Mouse (Mus musculus) embryo, embryonic 10 days (tissue): ENCODE data around the gene 4930455H04Rik.
A peak's percentile ranks its signal among the peaks of the same experiment; 100 is the strongest.

Experiments used
- DNase-seq: peaks from one replicate; pipeline ENCODE4 v3.0.0-alpha.2; 2015; ENCODE audit warnings: low spot score

4930455H04Rik gene

DNA sequence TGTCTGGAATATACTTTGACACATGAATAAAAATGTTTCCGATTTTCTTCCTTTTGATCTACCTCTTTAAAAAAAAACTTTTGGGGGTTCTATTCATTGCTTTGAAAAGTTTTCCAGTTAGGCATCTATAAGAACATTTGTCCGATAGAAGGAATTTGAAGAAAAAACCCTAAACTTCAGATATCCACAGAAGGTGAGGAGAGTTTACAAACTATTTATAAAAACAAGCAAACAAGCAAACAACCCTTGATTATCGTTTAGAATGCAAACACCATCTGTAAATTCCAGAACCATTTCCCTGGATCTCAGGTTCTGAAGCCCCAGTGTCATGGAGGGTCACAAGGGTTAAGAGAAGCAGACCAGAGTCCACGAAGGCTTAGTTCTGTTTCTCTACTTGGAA lies at the start of gene 4930455H04Rik:
4930455H04Rik (plus strand) TSS at position 301 of the 400 bp plus-strand sequence.
- no peak for DNase-seq

GRCm38 (mm10) chr3:116921535-116921934 lies 46.5 kb upstream of the 4930455H04Rik start:
- DNase-seq = no peak

DNA sequence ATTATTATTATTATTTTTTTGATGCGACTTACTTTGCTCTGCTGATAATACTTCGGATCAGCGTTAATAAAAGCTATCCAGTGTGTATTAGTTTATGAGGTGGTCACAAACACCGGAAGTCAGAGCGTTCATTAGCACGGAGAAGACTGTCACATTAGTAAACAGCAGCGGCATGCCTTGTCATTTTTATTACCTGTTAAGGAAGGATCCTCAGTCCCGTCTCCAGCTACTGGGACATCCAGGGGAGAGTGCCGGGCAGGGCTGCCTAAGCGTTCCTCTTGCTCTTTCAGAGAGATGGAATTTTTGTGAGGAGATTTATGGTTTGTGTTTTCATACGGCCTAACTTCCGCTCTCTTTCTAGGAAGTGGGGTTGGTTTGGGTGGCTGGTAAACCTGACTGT lies 45.0 kb upstream of the 4930455H04Rik start:
- DNase-seq = no peak

DNA sequence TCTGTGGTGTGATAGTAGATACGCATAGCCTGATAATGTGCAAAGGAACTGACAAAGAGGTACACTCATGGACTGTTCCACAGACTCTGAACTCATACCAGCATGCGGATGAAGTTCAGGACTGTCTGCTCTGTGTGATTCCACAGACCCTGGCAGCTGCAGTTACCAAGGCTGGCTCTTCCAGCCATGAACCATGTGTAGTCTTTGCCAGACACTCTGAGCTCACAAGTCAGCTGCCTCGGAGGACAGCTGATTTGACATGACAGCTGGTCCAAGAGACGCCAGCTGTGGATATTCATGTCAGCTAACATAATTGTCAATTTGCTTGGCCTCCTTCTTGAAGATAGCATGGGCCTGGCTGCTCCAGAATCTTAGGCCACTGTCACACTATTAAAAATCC lies 39.1 kb upstream of the 4930455H04Rik start:
- DNase-seq = no peak

GRCm38 (mm10) chr3:116933158-116933557 lies 34.9 kb upstream of the 4930455H04Rik start:
- no peak for DNase-seq

DNA sequence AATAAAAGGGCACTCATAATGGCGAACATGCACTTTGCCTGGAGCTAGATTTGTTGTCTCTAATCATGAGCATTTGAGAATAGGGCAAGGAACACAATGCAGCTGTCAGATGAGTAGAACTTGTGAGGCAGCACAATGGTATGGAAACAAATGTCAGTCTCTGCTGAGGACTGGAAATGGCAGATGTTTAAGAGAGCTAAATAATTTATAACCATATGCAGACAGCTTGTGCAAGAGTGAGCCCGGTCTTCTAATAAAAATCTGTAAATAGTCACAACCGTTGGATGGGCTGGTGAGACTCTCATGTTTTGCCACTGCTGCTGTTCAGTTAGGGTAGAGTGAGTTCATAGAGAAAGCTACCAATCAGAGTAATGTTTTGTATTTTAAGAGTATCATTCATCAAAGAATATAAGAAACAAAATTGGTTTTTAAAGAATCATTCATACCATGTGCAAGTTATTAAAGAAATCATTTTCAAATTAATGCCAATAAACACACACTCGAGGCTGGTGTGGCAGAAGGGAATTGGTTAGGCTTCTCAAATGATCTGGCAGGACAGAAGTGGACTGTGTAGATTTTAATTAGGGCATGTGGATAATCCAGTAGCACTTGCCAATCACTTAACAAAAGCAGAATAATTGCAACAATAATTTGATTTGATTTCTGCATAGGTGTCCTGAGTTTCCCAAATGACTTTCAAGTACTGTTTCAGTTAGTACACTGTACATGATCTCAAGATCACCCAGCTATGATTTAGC lies 31.0 kb upstream of the 4930455H04Rik start:
- no peak for DNase-seq

DNA sequence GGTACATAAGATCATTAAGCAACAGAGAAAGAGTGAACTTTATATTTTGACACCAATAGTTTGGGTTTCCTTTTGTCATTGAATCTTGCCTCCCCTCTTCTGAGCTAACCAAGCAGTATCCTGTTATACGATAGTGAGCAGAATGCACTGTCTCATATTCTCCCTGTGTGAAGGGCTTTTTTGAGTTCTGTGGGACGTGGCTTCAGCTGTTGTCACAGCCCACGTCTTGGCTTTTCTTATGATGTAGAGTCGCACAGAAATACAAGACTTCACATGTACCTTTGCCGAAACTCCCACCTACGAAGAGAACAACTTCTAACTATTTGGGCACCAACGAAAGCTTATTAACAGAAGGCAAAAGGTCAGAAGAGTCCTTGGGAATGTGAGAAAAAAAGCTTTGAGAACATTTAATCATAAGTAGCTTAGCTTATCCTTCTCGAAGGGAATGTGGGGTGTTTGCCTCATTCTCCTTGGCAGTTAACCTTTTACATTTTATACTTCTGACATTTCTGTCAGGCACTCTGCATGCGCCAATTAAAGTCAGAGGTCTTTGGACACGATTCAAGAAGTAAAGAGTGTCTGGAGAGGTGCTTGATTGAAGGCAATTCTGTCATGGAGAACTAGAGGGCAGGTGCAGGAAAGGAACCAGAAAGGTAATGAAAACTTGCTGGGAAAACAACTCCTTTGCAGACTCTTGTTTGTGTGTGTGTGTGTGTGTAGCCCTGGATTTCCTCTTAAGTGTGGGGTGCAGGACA lies 27.1 kb upstream of the 4930455H04Rik start:
- DNase-seq = no peak

GRCm38 (mm10) chr3:116941559-116942117 lies 26.4 kb upstream of the 4930455H04Rik start:
- no peak for DNase-seq

- peak; percentile 33 for DNase-seq
These were observed 25.3 kb upstream of the 4930455H04Rik start for GRCm38 (mm10) chr3:116942751-116943150.

GRCm38 (mm10) chr3:116943422-116943821 lies 24.6 kb upstream of the 4930455H04Rik start:
- no peak for DNase-seq

GRCm38 (mm10) chr3:116946476-116946875 lies 21.6 kb upstream of the 4930455H04Rik start:
- DNase-seq = no peak

DNA sequence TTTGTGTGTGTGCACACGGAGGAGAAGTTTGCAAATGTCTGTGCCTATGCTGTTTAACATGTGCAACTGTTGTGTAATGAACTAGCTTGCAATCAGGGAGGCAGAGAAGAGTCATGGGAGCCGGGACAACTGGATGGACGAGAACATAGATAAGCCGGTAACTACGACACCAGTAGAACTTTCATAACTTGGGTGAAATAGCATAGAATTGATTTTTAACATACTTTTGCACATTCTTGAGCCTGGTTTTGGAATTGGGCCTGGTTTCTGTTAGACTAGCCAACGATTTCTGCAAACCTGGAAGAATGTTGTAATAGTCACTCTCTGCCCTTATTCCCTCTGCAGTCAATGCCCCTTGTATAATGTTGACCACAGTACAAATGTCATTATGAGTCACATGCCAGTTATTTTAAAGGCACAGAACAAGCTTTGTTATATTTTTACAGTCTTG lies 17.4 kb upstream of the 4930455H04Rik start:
- no peak for DNase-seq

- no peak for DNase-seq
These were observed 16.6 kb upstream of the 4930455H04Rik start for GRCm38 (mm10) chr3:116951489-116951888.

DNA sequence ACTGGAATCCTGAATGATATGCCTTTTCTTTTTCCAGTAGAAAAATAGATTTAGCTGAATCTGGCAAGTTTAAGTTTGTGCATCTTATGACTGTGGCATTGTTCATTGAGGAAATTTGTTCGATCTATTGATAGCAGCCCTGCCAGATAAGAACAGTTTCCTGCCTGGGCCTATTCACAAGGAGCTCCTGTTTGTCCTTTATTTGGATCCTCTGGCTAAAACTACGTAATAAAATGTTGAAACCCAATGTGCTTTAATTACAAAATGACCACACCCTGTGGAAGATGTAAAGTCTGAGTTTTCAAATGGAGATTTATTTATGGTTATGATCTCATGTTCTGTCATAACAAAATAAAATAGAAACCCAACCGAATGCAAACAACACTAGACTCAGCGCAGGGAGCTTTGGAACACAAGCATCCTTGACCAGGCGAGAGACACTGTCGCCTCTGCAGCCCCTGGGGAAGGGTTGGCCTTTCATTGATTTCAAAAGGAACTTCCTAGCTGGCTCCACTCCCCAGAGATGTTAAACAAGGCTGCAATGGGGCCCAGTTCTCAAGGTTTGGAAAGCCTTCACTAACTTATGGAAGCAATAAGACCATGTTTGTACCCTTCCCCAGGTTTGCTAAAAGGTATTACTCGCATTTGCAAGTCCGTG lies 15.7 kb upstream of the 4930455H04Rik start:
- no peak for DNase-seq

DNA sequence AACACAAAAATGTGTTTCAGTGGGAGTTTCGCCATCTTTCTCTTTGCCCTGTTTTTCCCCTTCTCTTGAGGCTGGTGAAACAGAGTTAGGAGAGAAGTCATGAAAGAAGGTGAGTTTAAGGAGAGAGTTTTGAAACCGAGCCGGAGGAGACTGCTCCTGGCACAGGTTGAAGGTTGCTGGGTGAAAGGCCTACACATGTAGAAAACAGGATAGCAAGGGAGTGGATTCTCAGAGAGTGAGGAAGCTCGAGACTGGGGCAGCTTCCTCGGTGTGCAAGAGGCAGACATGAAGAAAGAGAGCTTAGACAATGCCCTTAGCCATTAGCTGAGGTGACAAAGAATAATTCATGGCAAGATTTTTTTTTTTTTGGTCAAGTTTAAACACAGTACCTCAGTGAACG lies 14.7 kb upstream of the 4930455H04Rik start:
- no peak for DNase-seq

DNA sequence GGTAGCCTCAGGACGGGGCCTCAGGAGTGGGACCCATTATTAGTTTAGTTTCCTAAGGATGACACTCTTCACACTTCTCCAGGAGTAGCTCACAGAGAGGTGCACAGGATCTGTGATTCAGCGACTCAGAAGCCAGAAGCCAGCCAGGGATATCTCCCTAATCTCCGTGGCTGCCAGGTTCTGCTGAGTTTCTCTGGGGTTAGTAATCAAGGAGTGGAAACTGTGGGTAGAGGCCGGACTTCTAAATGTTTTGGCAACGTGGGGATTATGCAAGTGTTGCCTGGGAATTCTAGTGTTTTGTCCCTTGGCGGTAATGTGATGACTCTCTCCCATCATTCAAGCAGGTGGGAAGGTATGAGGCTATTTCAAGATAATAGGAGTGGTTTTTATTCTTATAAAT lies 13.0 kb upstream of the 4930455H04Rik start:
- DNase-seq = no peak

- DNase-seq = no peak
These were observed 7.7 kb upstream of the 4930455H04Rik start for GRCm38 (mm10) chr3:116960414-116960813.

DNA sequence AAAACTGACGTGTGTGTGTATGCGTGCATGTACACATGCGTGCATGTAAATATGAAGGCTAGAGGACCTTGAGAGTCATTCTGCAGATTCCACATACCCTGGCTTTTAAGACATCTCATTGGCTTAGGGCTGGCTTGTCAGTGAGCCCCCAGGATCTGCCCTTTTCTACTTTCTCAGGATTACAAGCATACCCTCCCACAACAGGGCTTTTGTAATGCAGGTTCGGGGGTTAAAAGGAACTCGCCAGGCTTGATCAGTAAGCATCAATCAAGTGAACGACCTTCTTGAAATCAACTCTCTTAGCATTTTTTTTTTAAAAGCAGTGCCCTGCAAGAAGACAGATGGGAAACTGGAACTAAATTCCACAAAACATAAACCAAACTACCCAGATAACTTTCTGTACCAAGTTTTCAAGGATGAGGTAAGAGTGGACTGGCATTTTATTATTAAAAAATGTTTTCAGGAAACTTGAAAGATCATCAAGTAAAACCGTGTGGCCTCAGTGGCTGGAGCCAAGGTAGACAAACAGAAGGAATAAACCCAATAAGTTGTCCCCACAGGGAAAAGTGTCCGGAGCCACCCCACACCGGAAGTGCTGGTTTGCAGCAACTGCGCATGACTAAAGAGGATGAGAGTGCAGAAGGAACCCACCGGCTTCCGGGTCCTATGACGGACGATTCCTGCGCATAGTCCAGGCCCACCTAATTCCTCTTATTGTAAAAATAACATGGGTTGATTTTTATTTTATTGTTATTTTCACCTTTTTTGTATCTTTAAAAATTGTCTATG lies 6.5 kb upstream of the 4930455H04Rik start:
- DNase-seq = peak; percentile 29

GRCm38 (mm10) chr3:116963213-116963612 lies 4.9 kb upstream of the 4930455H04Rik start:
- no peak for DNase-seq

- DNase-seq = no peak
These were observed 3.6 kb upstream of the 4930455H04Rik start for GRCm38 (mm10) chr3:116964426-116964825.

DNA sequence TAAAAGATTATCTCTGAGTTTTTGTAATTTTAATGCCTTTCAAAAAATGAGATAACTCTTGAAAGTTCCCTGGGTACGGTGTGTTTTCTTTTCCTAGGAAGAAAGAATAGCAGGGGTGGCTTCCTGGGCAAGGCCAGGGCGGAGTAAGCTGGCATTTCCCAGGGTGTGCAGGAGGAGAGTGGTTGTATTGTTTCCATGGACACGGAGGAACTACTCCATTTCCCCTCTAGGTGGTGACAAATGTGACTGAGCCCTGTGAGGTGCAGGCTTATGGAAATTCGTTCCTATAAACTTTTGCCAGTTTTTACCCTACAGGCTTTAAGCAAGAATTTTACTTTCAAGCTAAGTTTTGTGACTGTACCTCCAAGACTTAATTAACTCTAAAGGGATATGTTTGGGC lies 1.8 kb upstream of the 4930455H04Rik start:
- DNase-seq = peak; percentile 80

GRCm38 (mm10) chr3:116966800-116967199 lies 1.3 kb upstream of the 4930455H04Rik start:
- DNase-seq = no peak
